Mouse (Mus musculus) adrenal gland, adult 2 months (tissue): ENCODE measurements at regions not wholly inside any gene's neighbourhood (a gene's known extent, or its start where the extent isn't known, plus 50 kb on each side); places are given as distances from the start of the nearest gene placed in this dataset.

Source experiments
- DNase-seq: peaks from one replicate; pipeline ENCODE4 v3.0.0; 2021

DNA sequence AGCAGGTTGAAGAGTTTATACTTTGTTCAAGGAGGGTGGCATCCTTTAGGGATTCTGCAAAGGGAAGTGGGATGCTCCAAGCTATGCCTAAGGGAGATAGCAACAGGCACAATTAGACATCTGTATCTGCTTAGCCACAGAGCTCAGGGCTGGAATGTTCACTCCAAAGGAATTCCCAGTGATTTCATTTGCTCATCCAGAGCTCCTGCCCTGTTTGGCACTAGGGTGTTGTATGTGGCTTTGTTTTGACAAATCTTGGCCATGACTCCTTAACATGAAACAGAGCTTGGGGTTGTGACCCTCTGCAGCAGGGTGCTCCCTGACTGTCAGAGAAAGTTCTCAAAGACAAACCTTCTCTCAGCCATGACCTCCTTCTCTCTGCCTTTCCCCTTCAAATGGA, 194.8 kb upstream of the 1810046K07Rik start:
- DNase-seq, result no peak

DNA sequence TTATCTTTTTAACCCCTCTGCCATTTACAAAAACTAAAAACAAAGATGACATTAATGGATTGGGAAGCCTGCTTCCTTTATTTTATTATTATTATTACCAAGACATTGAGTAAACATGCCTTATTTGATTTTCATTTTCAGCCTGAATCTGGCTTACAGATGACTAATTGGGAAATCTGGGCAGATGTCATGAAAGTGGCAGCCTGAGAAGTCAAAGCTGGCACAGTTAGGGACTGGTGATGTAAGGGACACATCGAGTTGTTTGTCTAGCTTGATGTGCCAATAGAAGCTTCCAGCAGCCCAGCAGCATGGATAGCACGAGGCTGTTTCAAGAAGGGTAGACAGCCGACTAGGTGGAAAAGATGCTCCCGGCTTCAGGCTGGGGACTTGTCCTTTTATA, 197.2 kb upstream of the 1810046K07Rik start:
- DNase-seq, result peak; percentile 13

DNA sequence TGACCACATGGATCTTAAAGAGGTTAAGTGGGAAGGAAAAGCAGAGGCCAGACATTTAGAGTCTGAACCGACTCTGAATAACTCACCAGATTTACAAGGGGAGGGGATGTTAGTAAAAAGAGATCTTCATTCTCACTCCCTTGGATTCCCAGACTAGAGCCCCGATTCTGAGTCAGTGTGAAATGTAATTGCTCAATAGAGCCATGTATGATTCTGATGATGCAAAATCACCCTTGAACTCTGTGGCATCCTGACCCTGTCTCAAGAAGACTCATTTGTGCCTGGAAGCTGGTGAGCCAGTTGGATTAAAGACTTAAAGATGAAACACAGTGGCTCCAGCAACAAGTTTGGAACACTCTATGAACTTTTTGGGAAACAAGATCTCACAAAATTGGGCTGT, 210.2 kb upstream of the 1810046K07Rik start:
- peak; percentile 56 for DNase-seq

DNA sequence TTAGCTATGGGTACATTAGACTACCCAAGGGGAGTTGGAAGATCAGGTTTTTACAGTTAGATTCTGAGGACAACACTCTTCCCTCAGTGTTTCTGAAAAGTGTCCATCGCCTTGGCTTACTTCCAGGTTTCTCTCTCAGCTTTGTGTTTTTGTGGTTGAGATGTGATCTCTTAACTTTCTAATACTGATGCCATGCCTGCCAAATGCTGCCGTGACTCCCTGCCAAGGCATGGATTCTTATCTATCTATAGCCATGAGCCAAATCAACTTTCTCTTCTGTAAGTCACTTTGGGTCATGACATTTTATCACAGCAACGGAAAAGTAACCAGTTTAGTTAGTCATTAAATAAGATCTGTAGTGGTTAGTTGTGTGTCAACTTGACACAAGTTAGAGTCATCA, 213.2 kb upstream of the 1810046K07Rik start:
- no peak for DNase-seq

DNA sequence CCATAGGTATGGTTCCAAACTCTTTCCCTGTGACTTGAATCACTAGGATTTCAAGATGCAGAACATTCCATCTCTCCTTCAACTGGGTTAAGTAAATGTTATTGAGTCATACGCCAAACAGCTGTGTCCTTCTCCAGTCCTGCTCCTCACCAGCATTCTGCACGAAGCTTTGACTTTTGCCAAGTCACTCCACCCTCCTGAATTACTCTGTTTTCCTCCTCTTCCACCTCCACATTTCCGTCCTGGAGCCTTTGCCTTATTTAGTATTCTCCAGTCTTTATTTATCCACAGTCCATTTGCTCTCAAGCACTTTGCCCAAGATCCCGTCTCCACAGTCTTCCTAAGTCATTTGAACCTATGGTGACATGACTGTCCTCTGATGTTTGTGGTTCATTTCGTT, 193.1 kb upstream of the Arhgap20 start:
- no peak for DNase-seq

DNA sequence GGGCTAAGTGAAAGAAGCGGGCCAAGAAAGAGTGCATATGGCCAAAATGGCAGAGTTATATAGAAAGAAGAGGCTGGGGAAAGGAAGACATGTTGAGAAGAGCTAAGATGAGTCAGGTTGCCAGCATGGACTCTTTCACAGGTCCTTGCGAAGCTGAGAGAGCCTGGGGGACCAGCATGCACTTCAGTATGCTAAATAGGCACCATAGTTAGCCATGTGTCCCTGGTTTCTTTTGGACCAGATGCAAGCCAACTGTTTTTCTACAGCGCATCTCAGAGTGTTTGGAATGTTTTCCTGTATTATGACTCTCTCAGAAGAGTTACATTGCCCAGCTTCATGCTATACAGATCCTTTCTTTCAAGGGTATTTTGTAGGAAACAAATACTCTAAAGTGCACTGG, 183.5 kb upstream of the Arhgap20 start:
- DNase-seq, result no peak

DNA sequence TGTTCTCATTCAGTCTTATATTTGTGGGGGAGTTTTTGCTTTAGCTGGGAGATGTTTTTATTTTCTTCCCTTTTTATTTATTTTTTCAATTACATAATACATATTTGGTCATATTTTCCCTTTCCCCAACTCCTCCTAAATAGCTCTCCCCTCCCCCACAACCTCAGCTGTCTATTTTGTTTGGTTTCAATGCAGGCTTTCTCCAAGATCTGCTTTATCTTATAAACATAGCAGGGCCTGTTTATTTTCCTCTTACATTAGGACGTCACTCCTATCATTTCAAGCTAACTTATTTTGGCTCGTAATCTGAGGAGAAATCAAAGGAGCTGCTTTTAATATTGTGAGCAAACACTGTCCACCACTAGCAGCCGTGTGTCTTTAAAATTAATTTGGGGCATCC, 171.4 kb upstream of the Arhgap20 start:
- DNase-seq, result no peak

DNA sequence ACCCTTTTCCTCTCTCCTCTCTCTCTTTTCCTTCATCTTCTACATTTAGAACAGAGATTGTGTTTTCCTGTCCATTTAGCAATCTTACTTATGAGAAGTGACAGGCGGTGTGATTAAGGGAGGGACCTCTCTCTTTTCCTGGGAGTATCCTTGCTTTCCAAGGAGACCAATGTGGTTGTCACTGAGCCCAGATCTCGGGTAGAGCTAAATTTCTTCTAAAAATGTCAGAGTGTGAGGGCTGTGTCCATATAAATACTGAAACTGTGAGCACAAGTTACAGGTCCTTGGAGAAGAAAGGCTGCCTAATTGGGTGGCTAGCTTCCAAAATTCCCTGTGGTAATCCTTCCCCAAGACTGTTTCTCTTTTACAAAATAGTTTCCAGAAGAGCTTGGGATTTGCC, 166.4 kb upstream of the Arhgap20 start:
- DNase-seq, result peak; percentile 28

DNA sequence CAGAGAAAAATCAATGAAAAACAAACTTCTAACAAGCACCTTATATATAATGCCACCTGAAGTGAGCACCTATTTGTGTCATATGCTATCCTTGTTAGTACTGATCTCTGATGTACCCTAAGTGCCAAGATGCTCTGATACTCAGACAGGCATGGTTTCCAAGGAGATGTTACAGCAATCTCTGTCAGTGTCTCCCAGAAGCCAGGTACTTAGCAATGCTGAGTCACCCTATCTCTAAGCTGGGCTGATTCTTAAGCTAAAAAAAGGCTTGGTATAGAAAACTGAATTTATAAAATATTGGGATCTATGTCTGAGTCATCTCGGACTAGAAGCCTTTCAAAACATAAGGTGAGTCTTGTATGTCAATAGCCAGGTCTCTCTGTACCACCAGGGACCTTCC, 157.0 kb upstream of the Arhgap20 start:
- no peak for DNase-seq

DNA sequence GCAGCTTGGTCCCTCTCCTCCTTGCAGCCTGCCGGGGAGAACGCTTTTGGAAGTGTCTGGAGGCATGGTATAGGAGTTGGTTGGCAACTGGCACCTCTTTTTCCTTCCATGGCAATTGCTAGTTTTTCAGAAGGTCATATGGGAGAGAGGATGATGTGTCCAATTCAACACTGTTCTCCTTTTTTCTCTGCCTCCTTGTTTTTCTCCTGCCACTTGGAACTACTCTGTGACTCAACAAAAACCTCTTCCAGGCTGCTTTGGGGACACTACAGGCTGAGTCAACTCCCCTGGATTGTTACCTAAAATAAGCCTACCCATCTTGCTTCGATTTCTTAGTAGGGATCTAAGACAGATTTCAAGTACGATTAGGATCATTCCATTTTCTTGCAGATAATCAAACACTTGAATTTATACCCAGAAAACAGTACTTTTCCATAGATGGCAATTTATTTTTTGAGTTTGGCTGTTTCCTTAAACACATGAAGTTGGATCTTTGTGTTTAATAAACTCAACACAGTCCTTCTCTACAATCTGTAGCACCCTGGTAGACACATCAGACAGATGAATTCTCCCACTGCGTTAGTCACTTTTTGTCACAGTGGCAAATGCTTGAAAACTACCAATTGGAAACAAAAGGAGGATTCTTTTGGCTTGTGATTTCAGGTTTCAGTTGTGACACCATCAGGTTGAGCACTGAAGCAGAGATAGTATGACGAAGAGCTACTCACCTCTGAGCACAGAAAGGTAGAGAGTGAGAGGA, 156.3 kb upstream of the Arhgap20 start:
- no peak for DNase-seq

DNA sequence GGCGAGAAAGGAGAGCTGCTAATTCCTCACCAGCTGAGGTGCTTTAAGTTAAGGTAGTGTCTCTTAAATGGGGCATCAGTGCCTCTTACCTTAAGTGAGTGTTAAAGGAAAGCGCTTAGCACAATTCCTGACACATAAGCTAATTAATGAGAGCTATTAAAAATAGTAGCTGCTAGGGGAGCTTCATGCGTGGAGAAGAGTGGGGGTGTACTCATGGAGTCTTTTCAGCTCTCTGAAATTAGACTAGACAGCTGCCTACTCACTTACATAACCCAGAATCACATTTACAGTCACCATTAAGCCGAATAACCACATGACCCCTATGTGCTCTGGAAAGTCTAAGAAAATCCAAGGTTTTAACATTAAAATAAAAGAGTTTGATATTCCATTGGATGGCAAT, 139.0 kb upstream of the Arhgap20 start:
- no peak for DNase-seq

DNA sequence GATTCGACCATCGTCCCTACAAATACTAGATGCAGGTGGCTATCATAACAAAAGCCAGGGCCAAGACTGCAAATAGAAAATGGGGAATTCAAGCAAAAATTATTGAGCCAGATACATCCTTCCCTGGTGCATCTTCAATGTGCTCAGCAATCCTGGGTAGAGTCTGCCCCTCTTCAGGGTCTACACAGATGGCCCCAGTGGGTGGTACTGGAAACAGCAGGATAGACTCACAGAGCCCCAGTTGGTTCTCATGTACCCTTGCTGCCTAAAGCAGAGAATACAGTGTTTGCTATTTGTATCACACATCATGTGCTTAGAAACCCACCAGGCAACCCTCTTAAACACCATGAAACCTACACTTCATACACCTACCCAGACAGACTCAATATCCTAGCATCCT, 129.0 kb upstream of the Arhgap20 start:
- no peak for DNase-seq

DNA sequence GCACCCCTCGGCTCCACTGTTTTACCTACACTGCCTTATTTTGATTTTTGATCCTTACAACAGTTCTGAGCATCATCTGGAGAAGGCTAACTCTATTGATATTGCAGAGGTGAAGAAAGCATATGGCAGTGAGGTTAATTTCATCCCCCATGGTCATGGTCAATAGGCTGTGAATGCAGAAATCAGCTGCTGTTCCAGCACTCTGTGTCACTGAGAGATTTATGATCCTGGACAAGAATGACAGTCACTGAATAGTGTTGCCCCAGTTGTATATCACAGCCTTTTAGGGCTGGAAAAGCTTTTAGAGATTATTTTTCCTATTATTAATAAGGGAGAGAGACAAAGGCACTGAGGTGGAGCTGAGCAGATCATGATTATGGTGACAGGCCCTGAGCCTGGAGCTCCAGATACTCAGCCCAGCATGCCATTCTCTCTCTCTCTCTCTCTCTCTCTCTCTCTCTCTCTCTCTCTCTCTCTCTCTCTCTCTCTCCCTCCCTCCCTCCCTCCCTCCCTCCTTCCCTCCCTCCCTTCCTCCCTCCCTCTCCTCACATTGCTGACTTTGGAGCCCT, 128.5 kb upstream of the Arhgap20 start:
- DNase-seq, result no peak

DNA sequence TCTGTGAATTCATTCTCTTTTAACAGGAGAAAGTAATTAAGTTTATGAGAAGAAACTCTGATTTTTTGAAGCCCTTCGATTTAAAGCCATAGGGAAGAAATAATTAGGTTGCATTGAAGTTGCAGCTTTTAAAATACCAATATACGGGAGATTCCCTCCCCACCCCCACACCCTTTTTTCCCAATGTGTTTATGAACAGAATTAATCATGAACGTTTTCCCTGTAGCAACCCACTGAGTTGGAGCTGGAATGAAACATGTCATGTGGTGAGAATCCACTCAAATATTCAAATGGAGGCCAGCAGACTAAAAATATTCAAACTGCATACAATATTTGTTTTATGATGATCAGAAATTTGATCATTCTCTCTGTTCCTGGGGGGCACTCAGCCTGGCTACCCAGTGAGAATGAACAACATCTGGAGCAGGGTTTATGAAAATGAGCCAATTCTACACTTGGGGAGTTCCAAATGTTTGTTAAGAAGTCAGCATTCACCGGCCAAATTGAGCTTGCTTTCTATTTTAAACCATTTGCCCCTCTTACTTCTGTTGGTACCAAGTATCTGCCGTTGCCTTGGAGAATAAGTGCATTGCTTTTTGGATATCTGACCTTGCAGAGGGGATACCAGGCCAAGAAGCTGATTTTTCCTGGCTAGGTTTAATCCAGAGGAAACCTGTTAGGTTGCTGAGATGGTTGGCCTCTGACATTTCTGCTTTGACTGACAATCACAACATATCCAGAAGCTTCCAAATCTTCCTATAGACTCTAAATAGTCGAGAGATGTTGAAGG, 127.8 kb upstream of the Arhgap20 start:
- no peak for DNase-seq

DNA sequence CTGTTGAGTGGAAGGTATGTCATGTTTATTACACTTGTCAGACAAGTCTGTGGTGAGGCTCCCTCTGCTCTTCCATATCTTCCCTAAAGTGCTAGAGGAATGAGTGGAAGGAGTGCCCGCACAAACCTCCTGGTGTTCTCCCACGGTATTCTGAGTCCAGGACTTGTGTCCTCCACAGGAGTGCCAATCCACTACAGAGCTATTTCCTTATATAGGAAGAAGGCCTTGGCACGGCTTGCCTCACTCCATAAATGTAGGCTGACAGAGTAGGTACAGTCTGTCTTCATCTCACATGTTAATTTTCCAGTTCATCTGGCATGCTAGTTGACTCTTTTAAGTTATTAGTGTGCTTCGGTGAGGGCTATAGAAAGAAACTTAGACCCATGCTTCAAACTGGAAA, 123.4 kb upstream of the Arhgap20 start:
- no peak for DNase-seq

DNA sequence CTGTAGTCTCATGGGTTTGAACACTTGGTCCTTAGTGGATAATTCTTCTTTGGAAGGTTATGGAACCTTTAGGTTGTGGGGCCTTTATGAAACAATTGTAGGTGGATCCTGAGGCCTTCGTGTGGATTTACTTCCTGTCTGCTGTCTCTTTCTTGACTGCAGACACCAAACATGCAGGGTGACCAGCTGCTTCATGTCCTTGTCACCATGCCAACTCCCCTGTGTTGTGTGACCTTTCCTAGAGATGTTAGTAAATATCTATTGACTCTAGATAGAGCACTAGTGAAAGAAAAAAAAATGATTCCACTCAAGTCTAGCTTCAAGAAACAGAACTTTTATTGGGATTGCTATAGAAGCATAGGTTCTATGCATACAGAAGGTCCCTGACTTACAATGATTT, 119.7 kb upstream of the Arhgap20 start:
- no peak for DNase-seq

DNA sequence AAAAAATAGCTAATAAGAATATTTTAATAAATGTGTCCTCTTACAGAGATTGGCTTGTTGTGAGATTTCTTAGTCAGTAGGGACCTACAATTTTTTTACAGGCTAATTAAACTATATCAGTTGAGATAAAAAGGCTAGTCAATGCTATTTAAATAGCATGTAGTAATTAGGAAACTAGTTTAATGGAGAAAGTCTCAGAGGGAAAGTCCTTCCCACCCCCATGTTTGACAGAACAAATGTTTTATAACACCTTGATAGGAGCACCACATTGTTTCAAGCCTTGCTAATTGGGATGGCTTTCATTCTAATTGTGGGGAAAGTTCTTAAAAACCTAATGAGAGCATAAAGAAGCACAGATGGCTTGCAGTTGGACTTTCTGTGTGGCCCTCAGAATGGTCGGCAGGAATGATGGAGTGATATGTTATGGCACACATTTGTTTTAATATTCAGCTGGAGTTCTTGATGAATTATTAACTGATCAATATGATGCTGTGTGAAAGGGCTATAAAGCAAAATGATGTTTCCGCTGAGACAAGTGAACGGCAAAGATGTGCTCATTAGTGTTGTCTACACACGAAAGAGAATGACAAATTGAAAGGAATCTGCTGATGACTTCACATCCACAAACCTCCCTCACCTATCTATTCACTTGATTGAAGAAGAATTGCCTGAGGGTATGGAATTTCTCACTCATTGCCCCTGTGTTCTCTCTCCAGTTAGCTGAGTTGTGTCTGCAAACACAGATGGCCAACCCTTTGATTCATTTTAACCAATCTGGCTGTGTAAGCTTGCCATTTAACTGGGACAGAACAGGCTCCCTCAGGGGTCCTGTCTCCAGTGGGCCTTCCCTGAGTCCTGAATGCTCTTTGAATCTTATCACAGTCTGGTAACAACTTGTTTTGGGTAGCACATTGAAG, 111.5 kb upstream of the Arhgap20 start:
- DNase-seq, result no peak

DNA sequence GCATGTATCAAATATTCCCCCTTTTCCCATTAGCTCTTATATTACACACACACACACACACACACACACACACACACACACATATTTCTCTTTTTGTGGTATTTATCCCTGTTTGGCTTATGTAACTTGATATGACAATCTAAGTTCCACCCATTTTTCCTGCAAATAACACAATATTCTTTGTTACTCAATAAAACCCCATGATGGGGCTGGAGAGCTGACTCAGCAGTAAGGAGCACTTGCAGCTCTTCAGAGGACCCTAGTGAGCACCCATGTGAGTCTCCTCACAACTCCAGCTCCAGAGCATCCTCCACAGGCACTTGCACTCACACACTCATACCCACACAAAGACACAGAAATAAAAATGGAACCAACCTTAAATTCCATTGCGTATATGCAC, 110.5 kb upstream of the Arhgap20 start:
- no peak for DNase-seq

DNA sequence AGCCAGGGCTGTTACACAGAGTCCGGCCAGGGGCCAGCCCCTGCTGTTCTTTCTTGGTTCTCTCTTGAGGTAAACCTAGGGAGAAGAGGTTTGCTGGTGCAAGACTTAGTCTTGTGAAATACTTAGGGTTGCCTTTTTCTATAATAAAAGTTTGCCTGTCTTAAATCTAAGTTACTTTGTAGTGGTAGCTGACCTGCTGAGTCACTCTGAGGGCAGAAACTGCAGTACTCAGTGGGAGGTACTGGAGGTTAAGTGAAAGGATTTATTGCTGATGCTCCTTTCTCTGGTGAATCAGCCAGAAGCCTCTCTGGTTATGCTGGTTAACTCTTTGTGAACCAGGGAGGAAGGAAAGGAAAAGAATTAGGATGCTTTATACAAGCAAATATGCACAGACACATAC, 107.3 kb upstream of the Arhgap20 start:
- DNase-seq, result peak; percentile 58

DNA sequence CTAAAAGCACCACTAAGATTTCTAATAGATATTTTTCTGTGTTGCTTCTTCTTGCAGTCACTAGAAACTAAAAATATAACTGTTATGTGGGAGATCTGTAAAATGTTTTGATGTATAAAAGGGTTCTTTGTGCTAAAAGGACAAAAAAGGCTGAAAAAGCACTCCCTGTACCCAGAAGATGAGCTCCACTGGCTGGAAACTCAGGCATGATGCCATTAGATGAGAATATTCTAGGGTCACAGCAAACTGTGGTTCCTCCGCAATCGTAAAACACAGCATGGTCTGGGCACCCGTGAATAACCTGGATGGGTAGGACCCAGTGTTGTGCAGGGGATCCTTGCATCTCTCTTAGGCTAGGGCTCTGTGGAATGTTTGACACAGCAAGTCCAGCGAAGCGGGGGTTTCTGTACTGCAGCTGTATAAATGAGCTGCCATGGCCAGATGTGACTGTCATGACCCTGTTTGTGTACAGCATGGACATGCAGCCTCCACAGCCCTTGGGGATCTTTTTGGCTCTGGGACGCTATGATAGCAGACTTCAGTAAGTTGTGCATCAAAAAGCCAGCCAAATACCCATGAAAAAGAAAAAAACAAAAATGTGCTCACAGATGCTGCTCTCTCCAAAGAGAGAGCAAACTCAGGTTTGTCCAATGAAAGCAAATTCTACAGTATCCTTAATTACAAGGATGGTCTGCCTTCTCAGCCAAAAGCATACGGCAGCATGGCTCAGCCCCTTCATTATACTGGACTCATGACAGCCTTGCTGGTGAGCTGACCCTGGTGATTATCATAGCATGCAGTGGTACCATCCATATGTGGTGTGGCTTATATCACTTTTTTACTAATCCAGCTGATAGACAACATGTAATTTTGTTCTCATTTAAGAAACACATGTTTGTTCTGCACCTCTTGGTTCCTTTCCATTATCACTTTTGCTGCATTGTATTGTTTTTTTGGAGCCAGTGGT, 103.9 kb upstream of the Arhgap20 start:
- DNase-seq, result no peak

DNA sequence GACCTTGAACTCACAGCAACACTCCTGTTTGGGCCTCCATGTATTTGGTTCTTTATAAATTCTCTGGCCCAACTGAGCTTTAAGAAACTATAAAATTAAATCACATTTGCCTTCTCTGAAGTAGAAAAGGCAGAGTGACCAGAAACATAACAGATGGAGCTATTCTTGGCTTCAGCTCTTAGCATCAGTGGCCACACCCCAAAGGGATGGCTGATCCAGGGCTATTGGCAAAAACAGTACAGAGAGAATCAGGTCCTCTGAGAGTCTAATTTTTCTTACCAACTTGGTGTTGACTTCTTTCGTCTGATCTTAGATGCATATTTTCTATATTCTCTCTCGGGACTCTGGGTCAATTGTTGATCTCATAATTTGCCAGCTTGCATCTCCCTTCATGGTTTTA, 103.2 kb upstream of the Arhgap20 start:
- no peak for DNase-seq
